Mouse (Mus musculus) heart, postnatal 0 days (tissue): ENCODE measurements around the gene Spc24. TPM values are rescaled to one million over a fixed set of nuclear protein-coding genes. Genes with fewer than 3 reads are reported as not detected.
A peak's percentile ranks its signal among the peaks of the same experiment; 100 is the strongest.
"Not testable (repeated sequence)": the region's sequence is repeated elsewhere in the genome, so short reads cannot be mapped to it uniquely, and the experiment has no call there.

Experiments used
- ATAC-seq: fragments of 200-750 bp; cut with Nextera tagmentation; 2 replicates; pipeline ENCODE4 v1.8.0; 2017; ENCODE audit warnings: low read depth, moderate number of reproducible peaks, moderate library complexity; ENCODE audit not compliant: insufficient read depth
- DNase-seq: peaks from one replicate; pipeline ENCODE4 v3.0.0-alpha.2; 2016; ENCODE audit warnings: low spot score
- H3K27ac ChIP-seq: fragments of 300-500 bp; sonication (generic); 2 replicates; pipeline ENCODE4 v1.5.1; 2014; ENCODE audit warnings: low read depth, mild to moderate bottlenecking
- H3K27me3 ChIP-seq: fragments of 300-500 bp; sonication (generic); 2 replicates; pipeline ENCODE4 v1.6.1; 2014; ENCODE audit warnings: low read length, mixed read lengths; ENCODE audit not compliant: control insufficient read depth, insufficient read depth
- H3K36me3 ChIP-seq: fragments of 300-500 bp; sonication (generic); replicated peaks from 2 replicates; pipeline ENCODE4 v1.6.1; 2014; ENCODE audit warnings: low read length, mixed read lengths; ENCODE audit not compliant: control insufficient read depth, insufficient read depth
- H3K4me1 ChIP-seq: fragments of 300-500 bp; sonication (generic); 2 replicates; pipeline ENCODE4 v1.6.1; 2014; ENCODE audit warnings: antibody characterized with exemption; ENCODE audit not compliant: control insufficient read depth, insufficient read depth
- H3K4me2 ChIP-seq: fragments of 300-500 bp; sonication (generic); 2 replicates; pipeline ENCODE4 v1.6.1; 2014; ENCODE audit warnings: low read depth, mild to moderate bottlenecking, low read length, moderate library complexity
- H3K4me3 ChIP-seq: fragments of 300-500 bp; sonication (generic); 2 replicates; pipeline ENCODE4 v1.5.1; 2014; ENCODE audit warnings: low read depth, low read length
- H3K9ac ChIP-seq: fragments of 300-500 bp; sonication (generic); replicated peaks from 2 replicates; pipeline ENCODE4 v1.6.1; 2014; ENCODE audit warnings: low read depth, low read length, mixed read lengths
- H3K9me3 ChIP-seq: fragments of 300-500 bp; sonication (generic); replicated peaks from 2 replicates; pipeline ENCODE4 v1.6.1; 2016; ENCODE audit warnings: low read length; ENCODE audit not compliant: control insufficient read depth
- CTCF ChIP-seq: IDR thresholded peaks from 2 replicates; pipeline ENCODE4 v1.5.1; 2016; ENCODE audit warnings: antibody characterized with exemption, control low read depth, low read depth
- EP300 ChIP-seq: IDR thresholded peaks from 2 replicates; pipeline ENCODE4 v1.6.1; 2016; ENCODE audit warnings: antibody characterized with exemption, low read depth
- WGBS: fragments of 180-500 bp; shearing (Covaris S2); extraction: QIAGEN DNeasy Blood & Tissue Kit; methylation state at CpG from one replicate; pipeline ENCODE4 v1.1.7; 2014; 5-methylcytosine and 5-hydroxymethylcytosine counted together
- polyA plus RNA-seq: library from polyadenylated mRNA; unstranded; fragments of >200 nt; fragmentation: Nextera tagmentation; extraction: Ambion mirVana; gene quantifications from 2 replicates; pipeline ENCODE4 v1.2.1, GENCODE M21; 2015
- total RNA-seq: library from RNA; depleted of rRNA; stranded (reverse); fragments of >200 nt; gene quantifications from 2 replicates; pipeline ENCODE4 v1.2.3, GENCODE M21; 2014; ENCODE audit warnings: low replicate concordance

Gene Spc24
- total and polyA plus RNA-seq, 2 experiments from 2014 or later, result 22.3 to 35.2 TPM

- ATAC-seq (no peak), DNase-seq (no peak)
- H3K27me3 ChIP-seq, result no peaks in the 10 kb centered on the region
- 27% methylated on average over 3 of the region's 3 CpGs for WGBS
- H3K4me3 ChIP-seq, result 0 out of 2 replicates have a peak overlapping the region, but pooled peaks have one; percentile 5
- H3K27ac ChIP-seq, result peak overlapping the region; percentile 94
- TF ChIP-seq CTCF (no peak), EP300 (no peak)
- peak overlapping the region; percentile 66 for H3K4me2 ChIP-seq
- H3K9ac ChIP-seq, result peak overlapping the region; percentile 38
- no peaks in the 10 kb centered on the region for H3K9me3 ChIP-seq
- peaks cover 30% of the 10 kb centered on the region for H3K36me3 ChIP-seq
- H3K4me1 ChIP-seq, result peaks cover 36% of the 10 kb centered on the region
Observed at GRCm38 (mm10) chr9:21796259-21796658, 36.2 kb upstream of the Spc24 start.

GRCm38 (mm10) chr9:21795579-21795978 is 35.5 kb upstream of the Spc24 start:
- no peak overlapping the region for H3K27ac ChIP-seq
- DNase-seq (no peak), ATAC-seq (no peak)
- H3K4me1 ChIP-seq, result peaks cover 36% of the 10 kb centered on the region
- peaks cover 37% of the 10 kb centered on the region for H3K36me3 ChIP-seq
- no peak overlapping the region for H3K4me2 ChIP-seq
- H3K9me3 ChIP-seq, result no peaks in the 10 kb centered on the region
- no peak overlapping the region for H3K4me3 ChIP-seq
- no peaks in the 10 kb centered on the region for H3K27me3 ChIP-seq
- WGBS, result 77% methylated on average over 5 of the region's 5 CpGs
- TF ChIP-seq EP300 (no peak), CTCF (no peak)
- H3K9ac ChIP-seq, result no peak overlapping the region

DNA sequence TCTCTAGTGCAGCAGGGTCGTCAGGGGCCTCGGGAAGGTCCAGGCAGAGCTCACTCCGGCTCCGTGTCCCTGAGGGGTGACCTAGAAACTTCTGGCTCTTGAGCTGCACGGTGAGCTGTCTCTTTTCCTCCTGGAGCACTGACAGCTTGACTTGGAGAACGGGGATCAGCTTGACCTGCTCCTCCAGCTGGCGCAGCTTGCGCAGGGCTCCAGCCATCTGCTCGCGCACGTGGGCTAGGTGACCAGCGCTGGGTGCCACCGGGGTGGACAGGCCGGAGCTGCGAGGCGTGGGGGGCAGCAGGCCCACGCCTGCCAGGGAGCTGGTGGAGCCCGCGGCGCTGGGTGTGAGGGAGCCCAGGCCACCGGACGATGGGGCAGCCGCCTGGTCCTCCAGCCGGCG is 34.8 kb upstream of the Spc24 start:
- Histone ChIP-seq H3K4me1 (peaks cover 36% of the 10 kb centered on the region), H3K9me3 (no peaks in the 10 kb centered on the region), H3K4me3 (no peak overlapping the region), H3K9ac (no peak overlapping the region), H3K36me3 (peaks cover 43% of the 10 kb centered on the region), H3K27me3 (no peaks in the 10 kb centered on the region), H3K4me2 (no peak overlapping the region), H3K27ac (no peak overlapping the region)
- TF ChIP-seq CTCF (no peak), EP300 (no peak)
- DNase-seq, result no peak
- WGBS, result 89% methylated on average over 25 of the region's 25 CpGs
- ATAC-seq, result no peak

GRCm38 (mm10) chr9:21794344-21794834 is 34.3 kb upstream of the Spc24 start:
- Histone ChIP-seq H3K27ac (no peak overlapping the region), H3K27me3 (no peaks in the 10 kb centered on the region), H3K4me3 (no peak overlapping the region), H3K4me1 (peaks cover 36% of the 10 kb centered on the region), H3K9ac (no peak overlapping the region), H3K36me3 (peaks cover 49% of the 10 kb centered on the region), H3K9me3 (no peaks in the 10 kb centered on the region), H3K4me2 (no peak overlapping the region)
- DNase-seq (no peak), ATAC-seq (no peak)
- 88% methylated on average over 18 of the region's 18 CpGs for WGBS
- no peak for TF ChIP-seq EP300

DNA sequence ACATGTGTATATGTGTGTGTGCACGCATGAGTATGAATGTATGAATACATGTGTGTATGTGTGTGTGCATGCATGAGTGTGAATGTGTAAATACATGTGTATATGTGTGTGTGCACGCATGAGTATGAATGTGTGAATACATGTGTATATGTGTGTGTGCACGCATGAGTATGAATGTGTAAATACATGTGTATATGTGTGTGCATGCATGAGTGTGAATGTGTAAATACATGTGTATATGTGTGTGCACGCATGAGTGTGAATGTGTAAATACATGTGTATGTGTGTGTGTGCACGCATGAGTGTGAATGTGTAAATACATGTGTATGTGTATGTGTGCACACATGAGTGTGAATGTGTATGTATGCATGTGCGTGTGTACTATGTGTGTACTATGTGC is 33.4 kb upstream of the Spc24 start:
- ATAC-seq, H3K27me3 ChIP-seq, H3K4me2 ChIP-seq, H3K9me3 ChIP-seq, DNase-seq, H3K27ac ChIP-seq, H3K9ac ChIP-seq, H3K4me3 ChIP-seq: not testable (repeated sequence)
- 97% methylated on average over 6 of the region's 6 CpGs for WGBS
- Histone ChIP-seq H3K36me3 (peaks cover 57% of the 10 kb centered on the region), H3K4me1 (peaks cover 39% of the 10 kb centered on the region)

- Histone ChIP-seq H3K27ac (peak overlapping the region; percentile 80), H3K27me3 (no peaks in the 10 kb centered on the region), H3K4me3 (no peak overlapping the region), H3K4me2 (peak overlapping the region; percentile 27; the same call in 1 of the 2 replicates), H3K9ac (peak overlapping the region; percentile 21; the same call in 1 of the 2 replicates), H3K36me3 (peaks cover 57% of the 10 kb centered on the region), H3K9me3 (no peaks in the 10 kb centered on the region), H3K4me1 (peaks cover 46% of the 10 kb centered on the region)
- ATAC-seq, result peak; percentile 29
- TF ChIP-seq EP300 (no peak), CTCF (no peak)
- no peak for DNase-seq
- 4% methylated on average over 8 of the region's 8 CpGs for WGBS
Observed at GRCm38 (mm10) chr9:21792644-21793043, 32.5 kb upstream of the Spc24 start.
